Mouse (Mus musculus) liver, embryonic 14.5 days (tissue): ENCODE measurements at regions not wholly inside any gene's neighbourhood (a gene's known extent, or its start where the extent isn't known, plus 50 kb on each side); places are given as distances from the start of the nearest gene placed in this dataset.

Experiments used
- CTCF ChIP-seq: IDR thresholded peaks from 2 replicates; pipeline ENCODE4 v1.5.1; 2016; ENCODE audit warnings: antibody characterized with exemption, low read depth, control low read depth
- EP300 ChIP-seq: IDR thresholded peaks from 2 replicates; pipeline ENCODE4 v1.6.1; 2016; ENCODE audit warnings: antibody characterized with exemption, low read depth

DNA sequence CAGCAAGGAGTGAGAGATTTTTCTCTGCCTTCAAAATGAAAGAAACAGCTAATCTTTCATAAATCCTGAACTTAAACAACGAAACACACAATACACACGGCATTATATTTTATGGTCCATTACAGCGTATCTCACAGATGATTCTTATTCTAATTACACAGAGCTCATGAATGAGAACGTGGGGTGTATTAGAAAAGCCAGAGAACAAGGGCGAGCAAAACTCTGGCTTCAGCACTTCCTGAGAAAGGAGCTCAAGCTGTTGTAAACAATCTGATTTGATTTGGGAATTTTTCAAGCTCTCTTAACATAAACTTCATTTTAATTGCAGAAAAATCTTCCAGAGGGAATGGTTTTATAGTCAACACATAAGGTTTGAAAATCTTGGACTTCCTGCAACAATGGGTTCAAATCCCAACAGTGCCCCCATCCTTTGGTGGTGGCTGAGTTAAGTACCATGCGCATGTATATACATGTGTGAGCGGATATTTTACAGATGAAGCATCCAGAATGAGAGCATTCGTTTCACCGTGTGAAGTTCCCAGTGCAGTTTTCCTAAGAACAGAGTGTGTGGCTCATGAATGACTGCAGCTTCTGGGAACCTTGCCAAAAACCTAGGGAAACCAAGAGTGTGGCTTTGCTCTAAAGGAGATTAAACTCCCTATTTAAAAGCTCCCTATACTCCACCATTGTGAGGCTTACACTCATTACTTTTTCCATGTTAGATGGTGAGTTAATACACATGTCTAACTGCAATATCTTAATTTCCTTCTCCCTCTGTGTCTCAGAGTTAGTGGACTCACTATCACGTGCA, 587.5 kb upstream of the Manea start:
- no peak for TF ChIP-seq CTCF
- TF ChIP-seq EP300 = no peak
